Mouse (Mus musculus) c-Kit-positive CD71-positive TER-119-negative erythroid progenitor cells, embryonic 14.5 days (primary cell): Measurements from ENCODE around the gene Nolc1.

Source experiments
- DNase-seq: peaks from one replicate; pipeline ENCODE4 v3.0.0-alpha.2; 2013; ENCODE audit warnings: low read depth

The Nolc1 gene

GRCm38 (mm10) chr19:46042476-46043011, 33.1 kb upstream of the Nolc1 start:
- no peak for DNase-seq

GRCm38 (mm10) chr19:46043380-46043779, 32.3 kb upstream of the Nolc1 start:
- no peak for DNase-seq

DNA sequence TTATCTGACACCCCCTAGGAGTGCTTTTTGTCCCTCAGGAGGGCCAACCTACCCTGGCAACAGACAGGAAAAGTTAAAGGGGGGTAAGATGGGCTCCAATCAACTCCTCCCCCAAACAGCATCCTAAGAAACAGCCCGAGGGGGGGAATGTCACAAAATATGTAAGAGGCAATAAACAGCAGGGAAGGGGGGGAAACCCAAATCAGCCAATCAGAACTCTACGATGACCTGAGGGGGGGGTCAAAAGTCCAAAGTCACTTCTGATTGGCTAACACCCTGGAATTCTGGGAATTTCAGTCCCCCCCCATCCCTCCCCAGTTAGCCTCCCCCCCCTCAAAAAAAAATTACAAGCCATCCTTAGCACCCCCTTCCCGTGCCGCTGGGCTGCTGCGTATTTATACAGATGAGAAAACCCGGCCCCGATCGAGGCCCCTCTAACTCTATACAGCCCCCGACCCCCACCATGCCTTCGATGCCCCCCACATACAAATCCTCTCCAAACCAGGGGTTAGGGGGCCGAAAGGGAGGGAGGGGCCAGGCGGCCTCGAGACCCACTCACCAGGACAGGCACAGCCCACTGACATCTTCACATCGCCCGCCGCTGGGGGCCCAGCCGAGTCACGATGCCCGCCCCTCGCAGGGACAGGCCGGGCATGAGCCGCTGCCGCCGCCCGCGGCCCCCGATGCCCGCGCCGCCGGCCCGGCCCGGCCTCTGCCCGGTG, 31.2 kb upstream of the Nolc1 start, which contains the start of gene Pprc1:
Gene Pprc1 (plus strand): TSS at position 616 of the 722 bp plus-strand sequence.
- no peak for DNase-seq

DNA sequence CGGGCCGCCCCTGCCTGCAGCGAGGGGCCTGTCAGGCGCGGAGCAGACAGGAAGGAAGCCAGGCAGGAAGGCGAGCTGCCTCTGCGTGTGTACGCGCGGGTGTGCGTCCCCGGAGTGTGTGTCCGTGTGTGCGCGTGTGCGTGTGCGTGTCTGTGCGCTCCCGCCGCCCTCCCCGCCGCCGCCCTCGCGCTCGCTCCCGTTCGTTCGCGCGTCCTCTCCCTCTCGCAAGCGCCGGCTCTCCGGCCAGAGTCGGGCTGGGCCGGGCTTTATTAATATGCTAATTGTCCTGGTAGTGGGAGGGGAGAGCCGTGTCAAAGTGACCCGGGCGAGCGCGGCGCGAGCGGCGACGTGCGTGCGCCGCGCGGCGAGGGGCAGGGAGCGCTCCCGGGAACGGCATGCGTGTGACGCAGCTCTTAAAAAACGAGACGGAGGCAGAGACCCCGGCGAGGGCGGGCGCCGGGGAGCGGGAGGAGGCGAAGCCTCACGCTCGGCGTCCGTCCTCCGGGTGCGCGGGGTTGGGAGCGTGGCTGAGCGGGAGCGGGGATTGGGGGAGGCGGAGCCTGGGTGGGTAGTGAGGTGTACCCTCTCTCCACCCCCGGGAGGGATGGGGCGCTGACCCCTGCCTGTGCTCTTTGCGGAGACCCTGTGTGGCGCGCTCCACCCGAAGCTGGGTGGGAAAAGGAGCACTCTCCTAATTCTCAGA, 30.5 kb upstream of the Nolc1 start, which contains the start of gene Ldb1:
Gene Ldb1 (minus strand): TSS at position 222 of the 703 bp plus-strand sequence.
- no peak for DNase-seq

DNA sequence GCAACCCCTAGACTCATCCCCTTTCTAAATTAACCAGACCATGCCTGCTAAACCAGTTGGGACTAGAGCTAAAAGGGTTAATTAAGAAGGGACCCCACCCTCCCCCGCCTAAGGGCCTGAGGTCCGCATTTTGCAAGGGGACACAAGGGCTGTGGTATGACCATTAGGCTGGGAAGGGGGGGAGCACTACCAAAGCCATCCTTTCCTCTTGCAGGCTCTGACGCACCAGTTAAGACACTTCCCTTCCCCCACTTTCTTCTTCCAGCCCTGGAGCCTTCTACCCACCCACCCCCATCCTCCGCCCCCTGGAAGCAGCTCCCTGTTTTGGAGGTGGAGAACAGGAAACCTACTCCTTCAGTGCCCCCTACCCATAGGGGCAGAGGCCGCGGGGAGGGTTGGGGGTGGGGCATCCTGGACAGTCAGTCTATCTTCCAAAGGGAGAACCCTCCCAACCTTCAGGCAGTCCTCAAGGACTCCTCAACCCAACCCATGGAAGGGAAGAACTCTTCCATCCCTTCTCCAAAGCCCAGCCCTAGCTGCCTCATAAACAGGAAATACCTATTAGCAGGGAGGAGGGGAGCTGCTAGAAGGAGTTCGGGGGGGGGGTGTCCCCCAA, 29.9 kb upstream of the Nolc1 start:
- no peak for DNase-seq

- DNase-seq, result no peak
These were observed 29.0 kb upstream of the Nolc1 start for GRCm38 (mm10) chr19:46046621-46047025.

DNA sequence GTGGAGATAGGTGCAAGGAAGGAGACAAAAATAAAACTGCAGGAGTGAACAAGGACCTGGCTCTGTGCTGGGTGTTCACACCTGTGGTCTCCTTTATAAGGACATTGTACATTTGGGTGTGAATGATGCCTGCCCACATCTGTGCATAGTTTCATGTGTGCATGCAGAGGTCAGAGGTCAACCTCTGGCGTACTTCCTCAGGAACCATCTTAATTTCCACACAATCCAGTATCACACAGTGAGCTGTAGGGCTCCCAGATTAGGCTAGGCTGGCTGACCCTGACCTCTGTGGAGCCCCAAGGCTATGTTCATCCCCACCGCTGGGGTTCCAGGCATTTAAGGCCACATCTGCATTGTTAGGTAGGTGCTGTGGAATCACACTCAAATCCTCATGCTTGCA, 28.2 kb upstream of the Nolc1 start:
- no peak for DNase-seq

- DNase-seq, result no peak
These were observed 26.5 kb upstream of the Nolc1 start for GRCm38 (mm10) chr19:46049129-46049528.

DNA sequence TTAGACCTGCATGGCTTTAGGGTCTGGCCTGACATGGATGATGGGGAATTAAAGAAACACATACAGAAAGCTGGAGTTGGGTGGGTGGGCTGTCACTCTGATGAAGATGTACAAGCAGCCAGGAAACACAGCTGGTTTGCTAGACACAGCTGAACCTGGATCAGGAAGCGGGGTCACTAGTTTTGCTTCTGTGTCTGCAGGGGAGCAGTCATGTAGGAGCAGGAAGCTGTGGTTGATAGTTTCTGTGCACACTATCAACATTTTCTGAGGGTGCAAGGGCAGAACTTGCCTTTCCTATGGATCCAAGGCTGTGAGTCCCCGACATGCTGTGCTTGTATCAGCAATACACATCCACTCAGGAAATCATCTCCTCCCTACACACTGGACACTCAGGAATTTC, 25.2 kb upstream of the Nolc1 start:
- no peak for DNase-seq

GRCm38 (mm10) chr19:46055752-46056387, 19.8 kb upstream of the Nolc1 start:
- no peak for DNase-seq

DNA sequence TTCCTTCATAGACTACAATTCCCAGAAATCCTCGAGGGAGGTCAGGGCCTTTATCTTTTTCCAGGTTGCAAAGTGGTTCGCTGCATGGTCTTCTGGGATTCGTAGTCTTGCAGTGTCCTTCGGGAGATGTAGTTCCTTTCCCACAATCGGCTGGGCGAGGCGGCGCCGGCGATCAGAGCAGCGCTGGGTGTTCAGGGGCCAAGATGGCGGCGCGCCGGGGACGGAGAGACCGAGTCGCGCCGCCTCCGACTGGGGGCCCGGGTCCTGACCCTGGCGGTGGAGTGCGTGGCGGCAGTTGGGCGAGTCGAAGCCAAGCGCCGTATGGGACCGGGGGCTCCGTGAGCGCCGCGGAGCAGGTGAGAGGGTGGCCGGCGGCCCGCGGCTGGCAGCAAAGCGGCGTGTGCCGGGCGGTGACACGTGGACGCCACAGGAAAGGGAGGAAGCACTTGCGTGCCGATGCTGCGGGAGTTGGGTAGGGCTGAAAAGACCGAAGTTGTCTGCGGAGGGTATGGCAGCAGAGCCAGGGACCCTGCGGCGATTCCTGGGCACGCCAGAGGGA, 19.2 kb upstream of the Nolc1 start:
- DNase-seq, result peak; percentile 93

- peak; percentile 63 for DNase-seq
These were observed 18.6 kb upstream of the Nolc1 start for GRCm38 (mm10) chr19:46056947-46057607.

- no peak for DNase-seq
These were observed 17.2 kb upstream of the Nolc1 start for GRCm38 (mm10) chr19:46058466-46058865.

DNA sequence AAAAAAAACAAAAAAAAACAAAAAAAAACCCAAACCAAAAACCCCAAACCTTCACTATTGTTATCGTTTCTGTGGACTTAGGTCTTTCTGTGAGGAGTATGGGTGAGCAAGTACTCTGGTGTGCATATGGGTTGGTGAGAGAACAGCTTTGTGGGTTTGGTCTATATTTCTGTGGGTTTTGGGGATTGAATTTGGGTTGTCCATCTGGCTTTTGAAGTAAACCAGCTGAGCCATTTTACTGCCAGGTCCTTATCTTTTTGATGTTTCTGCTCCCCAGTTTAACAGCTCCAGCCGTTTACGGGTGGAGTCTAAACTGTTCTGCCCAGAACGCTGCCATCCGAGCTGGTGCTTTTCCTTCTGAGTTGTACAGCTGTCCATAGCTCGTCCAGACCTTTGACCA, 14.8 kb upstream of the Nolc1 start:
- DNase-seq, result peak; percentile 56

GRCm38 (mm10) chr19:46068054-46068453, 7.6 kb upstream of the Nolc1 start:
- DNase-seq, result no peak

DNA sequence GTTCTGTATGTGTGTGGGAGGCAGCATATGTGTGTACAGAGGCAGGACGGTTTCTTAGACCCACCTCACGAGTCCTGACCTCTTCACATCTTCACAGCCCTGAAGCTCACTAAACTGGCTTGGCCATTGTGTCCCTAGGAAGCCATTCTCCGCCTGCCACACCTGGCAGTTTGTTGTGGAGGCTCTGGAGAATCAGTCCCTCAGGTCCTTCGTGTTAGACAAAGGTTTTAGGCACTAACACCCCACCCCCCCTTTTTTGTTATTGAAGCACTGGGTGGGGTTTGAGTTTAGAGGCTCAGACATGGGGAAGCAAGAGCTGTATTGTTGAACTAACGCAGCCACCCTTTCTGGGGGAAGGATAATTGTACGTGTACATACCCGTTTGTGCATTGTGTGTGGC, 2.4 kb upstream of the Nolc1 start:
- DNase-seq, result no peak

DNA sequence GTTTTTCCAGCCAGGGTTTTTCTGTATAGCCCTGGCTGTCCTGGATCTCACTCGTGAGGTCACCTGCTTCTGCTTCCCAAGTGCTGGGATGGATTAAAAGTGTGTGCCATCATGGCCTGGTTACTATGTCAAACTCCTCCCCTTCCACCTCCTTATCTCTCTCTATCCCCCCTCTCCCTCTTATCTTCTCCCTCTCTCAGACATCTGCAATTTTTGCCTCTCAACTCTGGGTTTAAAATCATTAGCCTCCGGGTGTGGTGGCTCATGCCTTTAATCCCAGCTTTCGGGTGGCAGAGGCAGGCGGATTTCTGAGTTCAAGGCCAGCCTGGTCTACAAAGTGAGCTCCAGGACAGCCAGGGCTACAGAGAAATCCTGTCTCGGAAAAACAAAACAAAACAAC, 1.4 kb upstream of the Nolc1 start:
- DNase-seq, result peak; percentile 50

DNA sequence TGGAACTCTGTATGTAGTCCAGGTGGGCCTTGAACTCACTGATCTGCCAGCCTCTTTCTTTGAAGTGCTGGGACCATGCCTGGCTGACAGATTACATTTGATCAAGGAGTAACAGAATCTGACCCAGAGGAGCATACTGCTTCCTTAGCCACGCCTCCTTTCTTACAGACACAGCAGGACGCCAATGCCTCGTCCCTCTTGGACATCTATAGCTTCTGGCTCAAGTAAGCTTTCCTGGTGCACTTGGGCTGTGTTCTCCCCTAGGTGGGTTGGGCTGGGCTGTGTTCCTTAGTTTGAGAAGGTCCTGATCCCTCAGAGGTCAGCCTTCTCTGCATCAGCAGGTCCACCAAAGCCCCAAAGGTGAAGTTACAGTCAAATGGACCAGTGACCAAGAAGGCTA, 2.9 kb downstream of the Nolc1 start:
- no peak for DNase-seq

DNA sequence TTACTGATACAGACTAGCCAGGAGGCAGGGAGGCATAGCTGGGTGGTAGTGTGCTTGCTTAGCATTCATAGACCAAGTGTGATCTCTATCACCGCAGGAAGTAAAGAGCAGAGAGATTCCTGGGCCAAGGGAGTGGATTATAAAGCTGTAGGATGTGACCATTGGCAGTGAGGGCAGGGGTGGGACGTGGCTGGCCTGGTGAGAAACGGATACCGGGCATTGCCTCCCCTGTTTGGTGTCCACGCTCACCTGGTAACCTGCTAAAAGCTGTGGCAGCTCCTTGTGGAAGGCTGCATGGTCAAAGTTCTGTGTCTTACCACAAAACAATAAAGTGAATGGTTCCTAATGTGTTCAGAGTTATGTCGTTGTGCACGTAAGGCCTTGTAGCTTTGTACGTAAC, 9.5 kb downstream of the Nolc1 start:
- DNase-seq, result no peak

GRCm38 (mm10) chr19:46086337-46086736, 10.7 kb downstream of the Nolc1 start:
- peak; percentile 77 for DNase-seq

DNA sequence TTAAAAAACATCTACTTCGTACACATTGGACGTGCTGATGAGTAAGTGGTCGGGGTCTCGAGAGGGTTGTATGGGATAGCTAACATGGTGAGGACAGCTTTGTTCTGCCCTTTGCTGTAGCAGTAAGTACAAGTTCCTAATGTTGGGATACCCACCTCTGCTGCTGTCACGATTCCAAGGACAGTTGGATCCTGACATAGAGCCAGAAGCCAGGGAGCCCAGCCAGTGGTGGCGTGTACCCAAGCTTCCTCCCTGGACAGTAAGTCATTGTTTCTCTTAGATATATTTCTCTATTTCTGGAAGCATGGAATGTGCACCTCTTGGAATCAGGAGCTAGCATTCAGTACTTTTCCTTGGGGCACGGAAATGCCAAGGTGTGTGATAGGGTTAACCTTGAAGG, 12.2 kb downstream of the Nolc1 start:
- DNase-seq, result no peak
